Mouse (Mus musculus) heart, postnatal 10 days (tissue): ENCODE measurements around the gene Pramef17. TPM values are rescaled to one million over a fixed set of nuclear protein-coding genes. Genes with fewer than 3 reads are reported as not detected.
"Not testable (repeated sequence)": the region's sequence is repeated elsewhere in the genome, so short reads cannot be mapped to it uniquely, and the experiment has no call there.

Source experiments
- DNase-seq, 2 experiments: peaks; one replicate each; pipeline ENCODE4 v3.0.0; 2021
- intact Hi-C: fragments of 180-260 bp; cut with DNase I; formaldehyde crosslinking; loops from one replicate; pipeline ENCODE4 v1.15.1; 2025
- total RNA-seq, 2 experiments: library from RNA; stranded (reverse); gene quantifications; 2 replicates each; pipeline ENCODE4 v1.2.3; 2021

Pramef17 gene
- total RNA-seq, result not detected

DNA sequence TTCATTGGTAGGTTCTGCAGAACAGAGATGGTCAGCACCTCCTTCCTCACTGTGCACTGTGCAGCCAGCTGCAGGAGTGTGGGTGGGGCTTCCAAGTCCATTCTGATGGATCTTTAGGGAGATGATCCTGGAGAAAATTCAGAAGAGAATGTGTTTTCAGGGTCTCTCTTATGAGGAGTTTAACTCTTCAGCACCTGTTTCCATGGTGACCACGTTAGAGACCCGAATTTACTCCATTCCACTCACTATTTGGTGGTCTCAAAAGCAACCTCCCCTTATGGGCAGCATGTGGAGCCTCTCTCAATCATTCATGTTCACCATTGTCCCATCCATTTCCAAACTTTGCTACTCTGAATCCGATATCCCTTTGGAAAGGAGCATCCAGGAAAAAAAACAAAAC, at the start of gene Pramef17:
Gene Pramef17 (minus strand): TSS at position 101 of the 400 bp plus-strand sequence.
- DNase-seq, intact Hi-C loops: not testable (repeated sequence)

DNA sequence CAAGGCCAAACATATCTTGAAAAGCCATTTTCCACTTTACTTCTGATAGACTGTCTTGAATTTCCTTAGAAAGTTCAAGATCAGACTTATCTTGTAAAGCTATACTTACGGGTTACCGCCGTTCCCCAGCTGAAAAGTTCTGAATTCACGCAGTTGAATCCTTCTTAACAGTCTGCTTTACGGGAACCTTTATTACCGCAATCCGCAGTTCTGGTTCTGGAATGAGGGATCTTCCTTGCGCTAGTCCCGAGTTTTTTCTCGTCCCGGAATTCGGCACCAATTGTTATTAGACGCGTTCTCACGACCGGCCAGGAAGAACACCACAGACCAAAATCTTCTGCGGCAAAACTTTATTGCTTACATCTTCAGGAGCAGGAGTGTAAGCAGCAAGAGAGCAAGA, 6.0 kb downstream of the Pramef17 start:
- intact Hi-C loops, result not testable (repeated sequence)
- DNase-seq, result peak; percentile 48 to 56

DNA sequence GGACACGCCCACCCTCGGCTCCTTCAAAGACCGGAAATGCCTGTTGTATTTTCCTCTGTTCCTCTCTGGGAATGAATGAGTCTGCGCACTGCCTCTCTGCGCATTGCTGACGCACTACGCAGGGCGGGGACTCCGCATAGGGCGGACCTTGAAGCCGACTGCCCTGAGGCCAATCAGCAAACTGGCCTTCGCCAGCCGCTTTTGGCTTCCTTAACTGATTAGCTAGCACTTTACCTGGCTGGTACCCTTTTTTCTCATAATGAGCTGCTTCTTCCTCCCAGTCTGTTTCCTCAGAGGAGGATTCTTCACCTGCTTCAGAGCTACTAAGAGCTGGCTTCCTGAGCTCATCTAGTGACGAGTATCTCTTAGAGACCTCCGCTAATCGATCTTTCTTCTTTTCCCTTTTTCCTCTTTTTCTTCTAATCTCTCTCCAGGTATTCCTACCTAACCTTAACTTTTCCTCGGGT, 6.7 kb downstream of the Pramef17 start:
- peak; percentile 43 to 54 for DNase-seq
- intact Hi-C loops, result not testable (repeated sequence)

DNA sequence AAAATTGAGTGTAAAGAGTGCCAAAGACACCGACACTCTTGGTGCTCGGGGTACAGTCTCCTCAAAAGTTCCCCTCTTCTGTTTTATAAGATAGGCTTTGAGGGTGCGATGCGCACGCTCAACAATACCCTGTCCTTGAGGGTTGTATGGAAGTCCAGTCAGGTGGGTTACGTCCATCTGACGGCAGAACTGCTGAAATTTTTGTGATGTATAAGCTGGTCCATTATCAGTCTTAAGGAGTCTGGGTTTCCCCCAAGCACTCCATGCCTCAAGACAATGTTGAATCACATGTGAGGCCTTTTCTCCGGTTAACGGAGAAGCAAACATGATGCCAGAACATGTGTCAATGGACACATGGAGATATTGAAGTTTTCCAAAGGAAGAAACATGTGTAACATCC, 8.4 kb downstream of the Pramef17 start:
- peak; percentile 8 to 21 for DNase-seq

DNA sequence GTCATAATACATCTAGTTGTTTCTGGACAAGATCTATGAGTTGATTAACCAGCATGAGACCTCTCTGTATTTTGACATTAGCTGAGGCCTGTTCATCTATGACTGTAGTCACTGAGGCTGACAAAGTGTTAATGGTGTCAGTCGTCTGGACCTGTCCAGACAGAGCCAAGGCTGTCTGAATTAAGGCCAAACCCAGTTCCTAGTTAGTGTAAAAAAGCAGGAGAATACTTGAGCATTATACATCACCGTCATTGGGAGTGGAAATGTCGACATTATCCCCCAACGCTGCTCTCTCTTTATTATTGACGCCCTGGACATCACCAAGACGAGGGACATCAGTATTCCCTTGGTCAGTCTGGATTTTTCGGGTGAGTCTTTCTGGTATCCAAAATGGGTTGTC, 9.0 kb downstream of the Pramef17 start:
- intact Hi-C loops, result not testable (repeated sequence)
- peak; percentile 12 to 22 for DNase-seq

More for the DNA sequence above, 8.4 kb downstream of the Pramef17 start:
- intact Hi-C loops, result not testable (repeated sequence)

DNA sequence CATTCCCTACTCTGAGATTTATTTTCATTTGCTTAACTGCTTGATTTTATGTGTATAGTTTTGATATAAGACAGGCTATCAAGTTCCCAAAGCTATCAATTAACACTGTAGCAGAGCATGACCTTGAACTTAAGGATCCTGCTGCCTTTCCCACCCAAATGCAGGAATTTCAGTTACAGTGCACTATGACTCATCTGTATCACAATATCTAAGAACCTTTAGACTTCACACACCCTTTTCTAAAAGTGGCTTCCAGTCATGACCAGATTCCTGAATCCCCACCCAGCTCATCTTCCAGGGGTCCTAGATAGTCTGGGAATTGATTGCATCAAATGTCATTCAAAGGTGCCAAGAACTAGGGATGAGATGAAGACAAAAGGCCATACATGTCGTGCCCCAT, 10.7 kb downstream of the Pramef17 start:
- intact Hi-C loops, DNase-seq: not testable (repeated sequence)

DNA sequence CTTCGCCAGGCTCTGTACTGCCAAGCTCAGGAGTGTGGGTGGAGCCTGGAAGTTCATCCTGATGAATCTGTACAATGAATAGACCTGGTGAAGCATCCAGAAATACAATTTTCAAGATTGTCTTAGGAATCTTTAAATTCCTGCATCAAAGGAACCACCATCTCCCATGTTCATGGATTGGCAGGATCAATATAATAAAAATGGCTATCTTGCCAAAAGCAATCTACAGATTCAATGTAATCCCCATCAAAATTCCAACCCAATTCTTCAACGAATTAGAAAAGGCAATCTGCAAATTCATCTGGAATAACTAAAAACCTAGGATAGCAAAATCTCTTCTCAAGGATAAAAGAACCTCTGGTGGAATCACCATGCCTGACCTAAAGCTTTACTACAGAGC, 27.3 kb downstream of the Pramef17 start, which contains the start of gene Gm13101:
Gene Gm13101 (minus strand): TSS at position 101 of the 400 bp plus-strand sequence.
- intact Hi-C loops, DNase-seq: not testable (repeated sequence)

DNA sequence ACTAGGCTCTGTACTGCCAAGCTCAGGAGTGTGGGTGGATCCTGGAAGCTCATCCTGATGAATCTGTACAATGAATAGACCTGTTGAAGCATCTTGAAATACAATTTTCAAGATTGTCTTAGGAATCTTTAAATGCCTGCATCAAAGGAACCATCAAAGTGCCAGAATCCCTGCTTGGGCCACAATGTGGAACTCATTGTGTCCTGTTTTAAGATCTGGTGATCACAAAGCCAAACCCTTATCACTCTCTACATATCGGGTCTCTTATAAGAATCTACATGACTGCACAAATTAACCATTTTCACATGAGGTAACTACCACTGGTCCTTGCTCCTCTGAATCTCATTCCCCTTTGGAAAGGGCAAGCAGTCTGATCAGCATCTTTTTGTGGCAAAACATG, 43.3 kb downstream of the Pramef17 start, which contains the start of gene Pramef25:
Gene Pramef25 (minus strand): TSS at position 101 of the 400 bp plus-strand sequence.
- intact Hi-C loops, DNase-seq: not testable (repeated sequence)

Other genes with a start within 250 kb of the Pramef17 start
- gene Gm13023, start 205.0 kb downstream of the Pramef17 start, total RNA-seq, result not detected
- not detected for gene Gm13084, start 178.3 kb downstream of the Pramef17 start, total RNA-seq
- not detected for gene Gm13103, start 147.9 kb downstream of the Pramef17 start, total RNA-seq
- gene Pramef6, start 94.0 kb downstream of the Pramef17 start, total RNA-seq, result not detected
- gene Pramef25, start 43.4 kb downstream of the Pramef17 start, total RNA-seq, result not detected
- not detected for gene Gm13101, start 27.4 kb downstream of the Pramef17 start, total RNA-seq
- not detected for gene Pramel4, start 64.8 kb upstream of the Pramef17 start, total RNA-seq
- gene Gm13102, start 112.1 kb upstream of the Pramef17 start, total RNA-seq, result not detected
- gene Oog3, start 168.3 kb upstream of the Pramef17 start, total RNA-seq, result not detected
- not detected for gene Oog2, start 196.3 kb upstream of the Pramef17 start, total RNA-seq
- gene C87977, start 218.9 kb upstream of the Pramef17 start, total RNA-seq, result not detected